Mouse (Mus musculus) liver, embryonic 16.5 days (tissue): Measurements from ENCODE around the gene Cnksr1. TPM values are rescaled to one million over a fixed set of nuclear protein-coding genes. Genes with fewer than 3 reads are reported as not detected.
A peak's percentile ranks its signal among the peaks of the same experiment; 100 is the strongest.

ENCODE experiments used
- ATAC-seq: fragments of 200-750 bp; cut with Nextera tagmentation; 2 replicates; pipeline ENCODE4 v1.8.0; 2017; ENCODE audit warnings: low read depth, mild to moderate bottlenecking, moderate number of reproducible peaks, moderate library complexity
- H3K27ac ChIP-seq: fragments of 300-500 bp; sonication (generic); 2 replicates; pipeline ENCODE4 v1.5.1; 2014; ENCODE audit warnings: mild to moderate bottlenecking, low read length
- H3K27me3 ChIP-seq: fragments of 300-500 bp; sonication (generic); 2 replicates; pipeline ENCODE4 v1.6.1; 2014; ENCODE audit warnings: low read depth, low read length, mixed read lengths; ENCODE audit not compliant: control insufficient read depth, insufficient read depth
- H3K36me3 ChIP-seq: fragments of 300-500 bp; sonication (generic); 2 replicates; pipeline ENCODE4 v1.6.1; 2014; ENCODE audit warnings: mild to moderate bottlenecking; ENCODE audit not compliant: control insufficient read depth, insufficient read depth
- H3K4me1 ChIP-seq: fragments of 300-500 bp; sonication (generic); 2 replicates; pipeline ENCODE4 v1.6.1; 2014; ENCODE audit warnings: low read depth, low read length, mixed read lengths; ENCODE audit not compliant: control insufficient read depth
- H3K4me2 ChIP-seq: fragments of 300-500 bp; sonication (generic); 2 replicates; pipeline ENCODE4 v1.6.1; 2014; ENCODE audit warnings: low read depth, low read length, mixed read lengths
- H3K4me3 ChIP-seq: fragments of 300-500 bp; sonication (generic); 2 replicates; pipeline ENCODE4 v1.5.1; 2014; ENCODE audit warnings: low read depth, mild to moderate bottlenecking, low read length
- H3K9ac ChIP-seq: fragments of 300-500 bp; sonication (generic); 2 replicates; pipeline ENCODE4 v1.6.1; 2014; ENCODE audit warnings: low read depth, low read length
- H3K9me3 ChIP-seq: fragments of 300-500 bp; sonication (generic); replicated peaks from 2 replicates; pipeline ENCODE4 v1.6.1; 2016; ENCODE audit warnings: low read length; ENCODE audit not compliant: control insufficient read depth
- WGBS: fragments of 180-500 bp; shearing (Covaris S2); extraction: QIAGEN DNeasy Blood & Tissue Kit; methylation state at CpG from one replicate; pipeline ENCODE4 v1.1.7; 2014; ENCODE audit not compliant: insufficient replicate concordance; 5-methylcytosine and 5-hydroxymethylcytosine counted together
- polyA plus RNA-seq: library from polyadenylated mRNA; unstranded; fragments of >200 nt; fragmentation: Nextera tagmentation; extraction: Ambion mirVana; gene quantifications from 2 replicates; pipeline ENCODE4 v1.2.1, GENCODE M21; 2015

The Cnksr1 gene
- 0.06 and 0.07 TPM in 2 replicates for polyA plus RNA-seq

DNA sequence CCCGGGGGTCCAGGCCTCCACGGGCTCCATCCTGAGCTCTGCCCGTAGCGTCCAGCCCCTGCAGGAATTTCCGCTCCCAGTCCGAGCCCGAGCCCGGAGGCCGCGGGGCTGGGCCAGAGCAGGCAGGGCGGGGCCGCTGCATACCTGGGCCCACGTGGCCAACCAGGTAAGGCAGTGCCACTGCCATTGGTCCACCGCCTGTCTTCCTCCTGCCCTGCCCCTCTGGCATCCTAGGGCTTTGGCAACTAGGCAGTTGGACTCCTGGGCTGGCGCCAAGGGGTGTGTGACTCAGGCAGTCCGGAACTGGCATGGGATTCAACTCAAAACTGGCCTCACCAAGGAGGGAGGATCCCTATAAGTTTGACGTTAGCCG is at the start of gene Cnksr1:
TSS of gene Cnksr1 (minus strand) at position 121 of the 373 bp plus-strand sequence.
- H3K36me3 ChIP-seq = no peaks in the 10 kb centered on the region
- H3K27ac ChIP-seq = no peak within 1 kb of the TSS
- no peaks in the 10 kb centered on the region for H3K9me3 ChIP-seq
- ATAC-seq = no peak
- 8% methylated on average over 18 of the region's 18 CpGs for WGBS
- H3K4me2 ChIP-seq = peak within 1 kb of the TSS; percentile 25
- H3K4me1 ChIP-seq = peaks cover 5% of the 10 kb centered on the region
- no peak within 1 kb of the TSS for H3K9ac ChIP-seq
- 0 out of 2 replicates have a peak within 1 kb of the TSS, but pooled peaks have one; percentile 15 for H3K4me3 ChIP-seq
- peaks cover 8% of the 10 kb centered on the region for H3K27me3 ChIP-seq

DNA sequence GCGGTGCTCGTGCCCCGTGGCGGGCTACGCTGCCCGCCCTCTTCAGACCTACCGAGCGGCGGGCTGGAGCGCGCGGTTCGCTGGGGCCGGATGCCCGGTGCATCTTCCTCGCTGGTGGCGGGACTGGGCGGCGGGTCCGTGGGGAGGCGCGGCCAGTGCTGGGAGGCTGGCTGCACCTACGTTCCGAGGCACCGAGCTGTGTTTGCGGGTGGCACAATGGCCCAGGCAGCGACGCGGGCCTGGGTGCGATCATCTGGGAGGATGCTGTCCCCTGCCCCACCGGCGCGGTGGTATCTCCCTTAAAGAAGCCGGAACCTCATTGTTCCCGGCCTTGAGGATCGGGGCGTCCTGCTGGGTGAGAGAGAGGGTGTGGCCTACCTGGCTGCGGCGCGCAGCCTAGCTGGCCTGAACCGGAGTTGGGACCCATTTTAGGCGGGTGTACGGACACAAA is 49.4 kb upstream of the Cnksr1 start, which contains the start of gene Pdik1l:
TSS of gene Pdik1l (minus strand) at position 321 of the 451 bp plus-strand sequence.
- Histone ChIP-seq H3K9me3 (no peaks in the 10 kb centered on the region), H3K4me2 (peak within 1 kb of the TSS; percentile 92), H3K27me3 (no peaks in the 10 kb centered on the region), H3K27ac (peak within 1 kb of the TSS; percentile 99), H3K36me3 (peaks cover 14% of the 10 kb centered on the region), H3K4me1 (peaks cover 27% of the 10 kb centered on the region), H3K9ac (peak within 1 kb of the TSS; percentile 98), H3K4me3 (peak within 1 kb of the TSS; percentile 98)
- WGBS = under 1% methylated on average over 43 of the region's 43 CpGs
- ATAC-seq = peak; percentile 71

DNA sequence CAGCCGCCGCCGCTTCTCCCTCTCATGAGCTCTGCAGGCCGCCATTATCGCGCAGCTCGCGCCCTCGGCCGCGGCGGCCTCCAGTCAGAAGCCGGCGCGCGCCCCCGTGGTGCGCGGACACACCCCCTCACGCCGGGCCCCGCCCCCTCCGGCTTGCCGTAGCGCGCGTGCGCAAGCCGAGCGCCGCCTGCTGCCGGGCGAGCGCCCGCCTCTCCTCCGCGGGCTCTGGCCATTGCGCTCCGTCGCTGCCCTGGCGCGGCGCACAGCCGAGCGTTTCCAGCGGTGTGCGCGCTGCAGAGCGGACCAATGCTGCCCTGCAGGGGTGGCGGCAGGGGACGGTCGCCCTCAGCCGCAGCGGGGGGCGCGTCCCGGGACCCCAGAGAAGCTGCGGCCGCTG is 49.0 kb upstream of the Cnksr1 start:
- WGBS = under 1% methylated on average over 48 of the region's 59 CpGs
- H3K27ac ChIP-seq = peak overlapping the region; percentile 99
- peak overlapping the region; percentile 92 for H3K4me2 ChIP-seq
- no peaks in the 10 kb centered on the region for H3K9me3 ChIP-seq
- H3K9ac ChIP-seq = peak overlapping the region; percentile 98
- peaks cover 16% of the 10 kb centered on the region for H3K36me3 ChIP-seq
- peak; percentile 89 for ATAC-seq
- no peaks in the 10 kb centered on the region for H3K27me3 ChIP-seq
- peak overlapping the region; percentile 98 for H3K4me3 ChIP-seq
- H3K4me1 ChIP-seq = peaks cover 27% of the 10 kb centered on the region

DNA sequence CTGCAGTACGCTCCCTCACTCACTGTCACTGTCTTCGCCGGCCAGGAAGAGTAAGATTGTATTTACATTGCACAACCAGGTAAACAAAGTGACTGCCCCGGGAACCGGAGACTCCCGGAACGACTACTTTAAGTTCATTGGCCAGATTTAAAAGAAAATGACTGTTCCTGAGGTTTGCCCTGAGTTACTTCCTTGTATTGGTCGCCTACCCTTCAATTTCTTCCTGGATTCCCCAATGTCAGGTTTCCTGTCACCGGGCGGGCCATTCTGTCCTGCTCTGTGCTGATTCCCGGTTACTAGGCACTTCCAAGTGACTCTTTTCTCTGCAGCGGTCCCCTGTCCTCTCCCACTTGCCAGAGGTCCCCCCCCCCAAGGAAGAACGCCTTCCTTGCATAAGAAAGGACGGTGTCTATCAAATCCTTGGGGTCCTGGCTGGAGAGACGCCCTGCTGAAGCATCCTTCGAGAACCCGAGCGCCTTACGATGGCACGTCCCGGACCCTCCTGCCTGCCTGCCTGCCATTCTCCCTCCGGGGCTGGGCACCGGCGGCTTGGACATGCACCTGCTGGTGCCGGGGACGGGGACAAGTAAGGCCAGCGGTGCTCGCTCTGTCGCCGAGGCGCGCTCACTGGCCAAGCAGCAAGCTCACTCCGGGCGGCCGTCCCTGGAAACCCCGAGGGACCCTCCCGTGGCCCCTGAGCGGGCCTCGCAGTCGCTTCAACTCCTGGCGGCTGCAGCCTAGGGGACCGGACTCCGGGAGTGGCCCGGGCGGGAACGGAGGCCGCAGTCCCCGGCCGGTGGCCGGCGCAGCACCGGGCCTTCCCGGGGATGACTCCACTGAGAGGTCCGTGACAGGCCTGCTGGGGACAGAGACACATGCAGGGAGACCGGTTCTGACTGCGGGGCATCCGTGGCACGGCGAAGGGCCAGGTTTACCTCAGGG is 48.3 kb upstream of the Cnksr1 start:
- H3K4me1 ChIP-seq = peaks cover 27% of the 10 kb centered on the region
- ATAC-seq = peak; percentile 14
- under 1% methylated on average over 59 of the region's 59 CpGs for WGBS

DNA sequence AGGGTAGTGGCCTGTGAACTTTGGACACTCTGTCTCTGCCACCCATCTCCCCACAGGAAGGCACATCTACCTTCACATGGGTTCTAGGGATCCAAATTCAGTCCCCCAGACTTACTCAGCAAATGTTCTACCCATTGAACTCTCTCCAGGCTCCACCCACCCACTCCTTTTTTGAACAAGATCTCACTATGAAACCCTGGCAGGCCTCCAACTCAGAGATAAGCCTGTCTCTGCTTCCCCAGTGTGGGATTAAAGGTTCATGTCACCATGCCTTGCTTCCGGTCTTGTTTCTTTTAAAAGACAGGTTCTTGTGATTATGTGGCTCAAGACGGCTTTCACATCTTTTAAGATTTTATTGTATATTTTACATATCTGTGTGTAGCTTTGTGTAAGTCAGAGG is 46.7 kb upstream of the Cnksr1 start:
- H3K4me3 ChIP-seq = no peak overlapping the region; the same call in 1 of the 2 replicates
- peak overlapping the region; percentile 65 for H3K27ac ChIP-seq
- no peaks in the 10 kb centered on the region for H3K27me3 ChIP-seq
- peaks cover 26% of the 10 kb centered on the region for H3K36me3 ChIP-seq
- 26% methylated on average over 2 of the region's 2 CpGs for WGBS
- H3K9me3 ChIP-seq = no peaks in the 10 kb centered on the region
- H3K4me1 ChIP-seq = peaks cover 27% of the 10 kb centered on the region
- peak overlapping the region; percentile 98 for H3K9ac ChIP-seq
- ATAC-seq = no peak
- H3K4me2 ChIP-seq = peak overlapping the region; percentile 62

More for the DNA sequence above, 48.3 kb upstream of the Cnksr1 start:
- H3K36me3 ChIP-seq = peaks cover 22% of the 10 kb centered on the region
- H3K9ac ChIP-seq = peak overlapping the region; percentile 98
- peak overlapping the region; percentile 98 for H3K4me3 ChIP-seq
- H3K9me3 ChIP-seq = no peaks in the 10 kb centered on the region
- H3K27me3 ChIP-seq = no peaks in the 10 kb centered on the region
- peak overlapping the region; percentile 99 for H3K27ac ChIP-seq
- H3K4me2 ChIP-seq = peak overlapping the region; percentile 62

DNA sequence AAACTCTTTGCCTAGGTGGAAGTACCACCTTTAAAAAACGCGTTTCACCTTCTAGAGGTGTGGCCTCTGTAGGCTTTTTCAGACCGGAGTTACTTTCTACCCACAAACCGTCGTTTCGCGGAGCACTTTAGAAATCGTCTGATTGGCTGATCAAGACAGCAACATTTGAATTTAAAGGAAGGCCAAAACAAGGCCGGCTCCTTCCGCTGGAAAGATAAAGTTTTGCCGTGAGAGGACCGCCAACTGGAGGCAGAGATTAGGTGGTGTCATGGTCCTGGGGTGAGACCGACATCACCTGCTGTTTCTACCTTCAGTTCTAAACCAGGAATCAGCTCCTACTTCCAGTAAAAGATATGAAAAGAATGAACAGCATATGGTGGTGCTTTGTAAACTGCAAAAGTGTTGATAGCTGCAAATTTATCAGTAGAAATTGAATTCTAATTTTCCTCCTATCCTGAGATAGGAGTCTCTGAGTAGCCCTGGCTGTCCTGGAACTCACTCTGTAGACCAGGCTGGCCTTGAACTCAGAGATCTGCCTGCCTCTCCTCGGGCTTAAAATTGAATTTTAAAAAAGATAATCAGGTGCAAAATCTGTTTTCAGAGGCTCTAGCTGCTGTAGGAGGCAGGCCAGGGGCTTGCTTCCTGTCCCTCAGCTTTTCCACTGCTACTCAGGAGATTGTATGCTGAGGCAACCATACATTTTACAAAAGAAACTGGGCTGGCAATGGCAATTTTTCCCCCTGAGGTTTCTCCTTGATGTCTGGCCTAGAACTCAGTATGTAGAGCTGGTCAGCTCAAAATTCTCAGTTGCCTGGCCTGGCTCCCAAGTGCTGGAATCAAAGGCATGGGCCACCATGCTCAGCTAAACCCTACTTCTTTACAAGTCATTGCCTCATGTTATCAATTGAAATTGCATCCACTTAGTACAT is 35.5 kb upstream of the Cnksr1 start:
- Histone ChIP-seq H3K27me3 (no peaks in the 10 kb centered on the region), H3K4me3 (peak overlapping the region; percentile 44), H3K4me2 (peak overlapping the region; percentile 70), H3K9me3 (no peaks in the 10 kb centered on the region), H3K9ac (peak overlapping the region; percentile 54), H3K4me1 (peaks cover 20% of the 10 kb centered on the region), H3K36me3 (peaks cover 20% of the 10 kb centered on the region), H3K27ac (peak overlapping the region; percentile 90)
- WGBS = 1% methylated on average over 14 of the region's 14 CpGs
- peak; percentile 93 for ATAC-seq

DNA sequence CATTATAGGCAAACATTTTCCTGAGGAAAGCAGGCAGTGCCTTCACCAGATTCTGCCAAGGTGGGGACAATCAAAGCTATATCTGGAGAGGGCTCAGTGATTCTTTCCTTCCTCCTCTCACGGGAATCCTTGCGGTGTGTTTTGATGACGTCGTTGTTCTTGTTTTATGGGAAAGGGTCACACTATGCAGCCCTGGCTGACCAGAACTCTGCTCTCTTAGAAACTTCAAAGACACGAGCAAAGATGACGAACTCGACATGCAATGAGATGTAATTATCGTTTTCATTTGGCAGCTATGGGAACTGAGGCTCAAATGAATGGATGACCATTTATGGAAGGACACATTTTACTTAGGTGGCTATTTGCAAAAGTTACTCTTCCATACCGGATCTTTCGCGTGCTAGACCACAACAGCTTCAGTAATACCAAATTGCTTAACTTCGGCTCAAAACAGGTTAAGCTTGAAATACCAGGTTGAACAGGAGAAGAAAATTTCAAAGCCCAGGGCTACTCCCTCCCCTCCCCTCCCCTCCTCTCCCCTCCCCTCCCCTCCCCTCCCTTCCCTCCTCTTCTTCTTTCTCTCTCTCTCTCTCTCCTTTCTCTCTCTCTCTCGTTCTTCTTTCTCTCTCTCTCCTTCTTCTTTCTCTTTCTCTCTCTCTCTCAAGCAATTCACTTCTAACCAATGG is 34.7 kb upstream of the Cnksr1 start:
- ATAC-seq = peak; percentile 51
- peak overlapping the region; percentile 90 for H3K27ac ChIP-seq
- H3K27me3 ChIP-seq = no peaks in the 10 kb centered on the region
- peak overlapping the region; percentile 70 for H3K4me2 ChIP-seq
- H3K4me3 ChIP-seq = peak overlapping the region; percentile 44
- H3K4me1 ChIP-seq = peaks cover 20% of the 10 kb centered on the region
- H3K9me3 ChIP-seq = no peaks in the 10 kb centered on the region
- H3K36me3 ChIP-seq = peaks cover 14% of the 10 kb centered on the region
- 13% methylated on average over 13 of the region's 13 CpGs for WGBS
- H3K9ac ChIP-seq = peak overlapping the region; percentile 54

DNA sequence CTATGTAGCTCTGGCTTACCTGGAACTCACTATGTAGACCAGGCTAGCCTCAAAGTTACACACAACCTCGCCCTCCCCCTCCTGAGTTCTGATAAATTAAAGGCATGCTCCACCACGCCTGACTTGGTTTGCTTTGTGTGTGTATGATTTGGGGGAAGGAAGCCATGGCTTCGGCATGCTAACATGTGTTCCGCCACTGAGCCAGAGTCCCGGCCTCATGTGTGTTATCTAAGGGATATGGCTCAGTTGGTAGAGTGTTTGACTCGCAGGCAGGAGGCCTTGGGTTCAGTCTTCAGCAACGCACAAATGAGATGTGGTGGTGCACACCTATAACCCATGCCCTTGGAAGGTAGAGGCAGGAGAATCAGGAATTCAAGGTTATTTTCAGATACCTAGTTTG is 33.8 kb upstream of the Cnksr1 start:
- Histone ChIP-seq H3K27me3 (no peaks in the 10 kb centered on the region), H3K4me3 (no peak overlapping the region), H3K36me3 (peaks cover 8% of the 10 kb centered on the region), H3K4me2 (no peak overlapping the region), H3K9ac (no peak overlapping the region), H3K9me3 (no peaks in the 10 kb centered on the region), H3K4me1 (peaks cover 20% of the 10 kb centered on the region), H3K27ac (no peak overlapping the region)
- 63% methylated on average over 7 of the region's 7 CpGs for WGBS
- no peak for ATAC-seq
